ENCODE assay signal across 4 mouse cellular contexts in genomic region chr10:122545029-122545428, GRCm38 (mm10).
"Had no signal": no experiment of that assay in that cellular context is flagged by ENCODE, and none has a peak within 500 bp of the region (broad histone marks: within the 10 kb centered on the region; RNA-seq: fewer than 3 reads in every experiment).

No protein-coding gene starts in this region.

- H3K9me3 ChIP-seq: neural tube, embryonic 13.5 days; neural tube, embryonic 15.5 days; stomach, embryonic 15.5 days had no signal

- H3K27ac ChIP-seq: neural tube, embryonic 13.5 days; neural tube, embryonic 15.5 days; stomach, embryonic 15.5 days; stomach, postnatal 0 days had no signal

- H3K36me3 ChIP-seq: neural tube, embryonic 13.5 days; neural tube, embryonic 15.5 days; stomach, embryonic 15.5 days had no signal

- H3K9ac ChIP-seq: neural tube, embryonic 13.5 days; stomach, embryonic 15.5 days had no signal

- H3K4me1 ChIP-seq: neural tube, embryonic 13.5 days; neural tube, embryonic 15.5 days; stomach, embryonic 15.5 days had no signal

- H3K27me3 ChIP-seq: neural tube, embryonic 13.5 days; neural tube, embryonic 15.5 days; stomach, embryonic 15.5 days had no signal
